Mouse (Mus musculus) adrenal gland, adult (tissue): Measurements from ENCODE around the gene Agt.

Source experiments
- DNase-seq, 2 experiments: peaks; one replicate each; pipeline ENCODE4 v3.0.0; 2022 to 2023; ENCODE audit warnings: low spot score in 1 of 2; ENCODE audit not compliant: inconsistent age in 2 of 2

The Agt gene

GRCm38 (mm10) chr8:124555113-124555750 is 14.3 kb downstream of the Agt start:
- no peak for DNase-seq

- no peak for DNase-seq
These were observed 18.4 kb downstream of the Agt start for GRCm38 (mm10) chr8:124551011-124551661.

- no peak for DNase-seq
These were observed 21.3 kb downstream of the Agt start for GRCm38 (mm10) chr8:124548187-124548586.

GRCm38 (mm10) chr8:124547269-124547668 is 22.2 kb downstream of the Agt start:
- DNase-seq, result no peak

- no peak for DNase-seq
These were observed 22.7 kb downstream of the Agt start for GRCm38 (mm10) chr8:124546815-124547214.

- peak in 1 of 2 experiments; percentile 52 for DNase-seq
These were observed 23.1 kb downstream of the Agt start for GRCm38 (mm10) chr8:124546371-124546770.

GRCm38 (mm10) chr8:124543272-124543671 is 26.2 kb downstream of the Agt start:
- no peak for DNase-seq

GRCm38 (mm10) chr8:124542001-124542400 is 27.5 kb downstream of the Agt start:
- DNase-seq, result no peak

- DNase-seq, result no peak
These were observed 28.6 kb downstream of the Agt start for GRCm38 (mm10) chr8:124540906-124541305.

- no peak for DNase-seq
These were observed 34.1 kb downstream of the Agt start for GRCm38 (mm10) chr8:124535451-124535850.

GRCm38 (mm10) chr8:124532626-124533025 is 36.9 kb downstream of the Agt start:
- no peak for DNase-seq

GRCm38 (mm10) chr8:124530996-124531395 is 38.5 kb downstream of the Agt start:
- DNase-seq, result no peak

- peak in 1 of 2 experiments; percentile 34 for DNase-seq
These were observed 39.0 kb downstream of the Agt start for GRCm38 (mm10) chr8:124530556-124530955.

- DNase-seq, result peak; percentile 24 to 39
These were observed 39.4 kb downstream of the Agt start for GRCm38 (mm10) chr8:124530076-124530475.

- DNase-seq, result no peak
These were observed 43.2 kb downstream of the Agt start for GRCm38 (mm10) chr8:124526261-124526660.

- no peak for DNase-seq
These were observed 47.6 kb downstream of the Agt start for GRCm38 (mm10) chr8:124521946-124522345.

- peak; percentile 92 to 96 for DNase-seq
These were observed 49.0 kb downstream of the Agt start, which contains the start of gene Cog2 for GRCm38 (mm10) chr8:124520249-124521080. Gene Cog2 (plus strand): TSS chr8:124520767.

- no peak for DNase-seq
These were observed 52.4 kb downstream of the Agt start for GRCm38 (mm10) chr8:124517142-124517541.

- no peak for DNase-seq
These were observed 53.0 kb downstream of the Agt start for GRCm38 (mm10) chr8:124516525-124516924.

GRCm38 (mm10) chr8:124516039-124516438 is 53.5 kb downstream of the Agt start:
- DNase-seq, result no peak

GRCm38 (mm10) chr8:124509156-124509555 is 60.4 kb downstream of the Agt start:
- DNase-seq, result no peak

GRCm38 (mm10) chr8:124508321-124508695 is 61.2 kb downstream of the Agt start:
- no peak for DNase-seq
